ENCODE assay signal across 8 mouse cellular contexts in genomic region chr1:163994721-163995608, GRCm38 (mm10). TPM values are rescaled to one million over a fixed set of nuclear protein-coding genes. Genes with fewer than 3 reads are reported as not detected.
A peak's percentile ranks its signal among the peaks of the same experiment; 100 is the strongest.
DNase-seq lines count a peak whose midpoint lies in the region; ATAC-seq and TF ChIP-seq lines count a peak whose summit lies in the region.

Gene BC055324, minus strand, starts transcription at chr1:163994796.
Gene Mettl18, plus strand, starts transcription at chr1:163994889.

- ATAC-seq in forebrain, embryonic 15.5 days (replicated peaks): peak; percentile 99
- ATAC-seq in neutrophil, adult 5-6 weeks (ENCODE audit: extremely low read depth, insufficient number of reproducible peaks, low FRiP score, poor library complexity, severe bottlenecking): peak; percentile 99

- peak; percentile 56; the same call in 1 of the 2 replicates for TF ChIP-seq POLR2A in lung, adult 2 months (IDR thresholded peaks at IDR 0.05; ENCODE audit: borderline replicate concordance, extremely low read depth, low read depth, low read length)

- peak; percentile 94 for DNase-seq in ES-E14 (ENCODE audit: low read depth, low spot score)
- DNase-seq in cerebellum, adult 11-12 months: peak; percentile 85
- peak; percentile 73 for DNase-seq in heart, postnatal 25 days (ENCODE audit: low spot score)
- DNase-seq in layer of hippocampus, adult 18-20 months (ENCODE audit: low spot score in 2 of 2): peak; percentile 88 to 93
- DNase-seq in lung, adult 2 months: peak; percentile 88
- peak; percentile 75 to 82 for DNase-seq in thymus, adult 18-20 months

- peaks cover 1 to 3% of the 10 kb centered on the region in 2 experiments; a peak in 1 of 4 replicates for H3K4me1 ChIP-seq in ES-E14 (ENCODE audit: control insufficient read depth in 2 of 2, insufficient read depth in 2 of 2, low read length in 2 of 2, poor library complexity in 1 of 2)
- H3K4me1 ChIP-seq in forebrain, embryonic 15.5 days: peaks cover 8% of the 10 kb centered on the region
- no peaks in the 10 kb centered on the region; the same call in 1 of the 2 replicates for H3K4me1 ChIP-seq in lung, adult 2 months (ENCODE audit: control insufficient read depth, insufficient read depth, low read length)

- peaks cover 9% of the 10 kb centered on the region for H3K36me3 ChIP-seq in ES-E14 (ENCODE audit: control insufficient read depth, insufficient read depth, low read length, poor library complexity, severe bottlenecking)
- no peaks in the 10 kb centered on the region for H3K36me3 ChIP-seq in forebrain, embryonic 15.5 days

- H3K4me3 ChIP-seq in ES-E14 (ENCODE audit: insufficient read depth in 1 of 2, low read depth in 1 of 2, low read length in 2 of 2, poor library complexity in 1 of 2, severe bottlenecking in 1 of 2): peak within 1 kb of the TSS; percentile 79 to 99
- peak within 1 kb of the TSS; percentile 92 for H3K4me3 ChIP-seq in forebrain, embryonic 15.5 days
- H3K4me3 ChIP-seq in lung, adult 2 months (replicated peaks; ENCODE audit: extremely low read depth, low read depth, low read length): peak within 1 kb of the TSS; percentile 96

- H3K4me2 ChIP-seq in forebrain, embryonic 15.5 days (replicated peaks): peak within 1 kb of the TSS; percentile 62

- no peaks in the 10 kb centered on the region for H3K9me3 ChIP-seq in ES-E14 (ENCODE audit: control insufficient read depth, insufficient read depth, low read depth, low read length)
- H3K9me3 ChIP-seq in forebrain, embryonic 15.5 days: no peaks in the 10 kb centered on the region

- TF ChIP-seq CTCF in lung, adult 2 months (IDR thresholded peaks at IDR 0.05; ENCODE audit: insufficient read depth, low read length): no peak

- H3K27me3 ChIP-seq in forebrain, embryonic 15.5 days: no peaks in the 10 kb centered on the region

- H3K27ac ChIP-seq in ES-E14 (ENCODE audit: insufficient read depth, low read depth, low read length, poor library complexity, severe bottlenecking): peak within 1 kb of the TSS; percentile 67
- peak within 1 kb of the TSS; percentile 74 for H3K27ac ChIP-seq in forebrain, embryonic 15.5 days (replicated peaks)

- in situ Hi-C loops in ES-E14 (cut with MboI; ENCODE audit: low sequenced_read_pairs in 2 of 2, unreplicated experiment in 2 of 2): loop anchor here (25.0 kb wide), 1 partner anchor 1283 kb away; no protein-coding TSS in a partner anchor

- intact Hi-C loops in heart, postnatal 25 days (cut with DNase I): loop anchor here (5.0 kb wide), 1 partner anchor 63 kb away; no protein-coding TSS in a partner anchor

- WGBS in forebrain, embryonic 15.5 days: 2% methylated on average over 43 of the region's 43 CpGs
- WGBS in lung, adult 2 months: 4% methylated on average over 43 of the region's 43 CpGs

- H3K9ac ChIP-seq in ES-E14 (ENCODE audit: insufficient read depth, low read depth, low read length, poor library complexity, severe bottlenecking): peak within 1 kb of the TSS; percentile 96
- peak within 1 kb of the TSS; percentile 72 for H3K9ac ChIP-seq in forebrain, embryonic 15.5 days (replicated peaks)

TF ChIP-seq in ES-E14, 5 proteins besides CTCF, POLR2A, EP300 and RAD21:
- TF ChIP-seq ZC3H11A (IDR thresholded peaks at IDR 0.05; ENCODE audit: borderline replicate concordance, low read depth, low read length) (no peak), HCFC1 (IDR thresholded peaks at IDR 0.05; ENCODE audit: borderline replicate concordance, insufficient read depth, low read length) (peak; percentile 63; the same call in 1 of the 2 replicates)

RNA-seq across cellular contexts. Expression of gene BC055324, which starts in this region (rescaled TPM):
- 43.7 and 46.8 TPM in 2 replicates for total RNA-seq in ES-E14 (2012; rRNA removed)
- 10.9 and 12.0 TPM in 2 replicates for polyA plus RNA-seq in forebrain, embryonic 15.5 days (2015; fragmentation: Nextera tagmentation; extraction: Ambion mirVana)
- total RNA-seq in heart, postnatal 25 days (2021): under 1 TPM; 0.62 to 0.81 TPM
- 1 to 10 TPM; 1.3 to 1.4 TPM for total RNA-seq in layer of hippocampus, adult 18-20 months (2021)
- 0.40 and 0.67 TPM in 2 replicates for polyA plus RNA-seq in lung, adult 2 months (2012; rRNA removed)
- 5.0 and 7.7 TPM in 2 replicates for total RNA-seq in neutrophil, adult 5-6 weeks (2017)

RNA-seq across cellular contexts. Expression of gene Mettl18, which starts in this region (rescaled TPM):
- 4.8 and 9.1 TPM in 2 replicates for total RNA-seq in ES-E14 (2012; rRNA removed)
- polyA plus RNA-seq in forebrain, embryonic 15.5 days (2015; fragmentation: Nextera tagmentation; extraction: Ambion mirVana): 8.6 and 9.2 TPM in 2 replicates
- 1 to 10 TPM; 3.6 to 4.1 TPM for total RNA-seq in heart, postnatal 25 days (2021)
- 1 to 10 TPM; 7.4 to 7.6 TPM for total RNA-seq in layer of hippocampus, adult 18-20 months (2021)
- polyA plus RNA-seq in lung, adult 2 months (2012; rRNA removed): 0.28 and 0.92 TPM in 2 replicates
- total RNA-seq in neutrophil, adult 5-6 weeks (2017): 14.5 and 14.7 TPM in 2 replicates

Comparison
In these comparisons a context has a peak if more than half of its experiments do, and no peak if none do; other contexts are left out.
1. Peak in every context shown above with its lines: DNase-seq, ATAC-seq, H3K4me3 ChIP-seq and H3K27ac ChIP-seq.
2. Peak in DNase-seq and H3K4me3 ChIP-seq in lung, adult 2 months; RNA of the genes that start here not detected or under 1 TPM.